ENCODE assay signal across 11 mouse cellular contexts in genomic region chr14:13000997-13001699, GRCm38 (mm10).
A peak's percentile ranks its signal among the peaks of the same experiment; 100 is the strongest.
DNase-seq lines count a peak whose midpoint lies in the region.
"Had no signal": no experiment of that assay in that cellular context is flagged by ENCODE, and none has a peak within 500 bp of the region (broad histone marks: within the 10 kb centered on the region; RNA-seq: fewer than 3 reads in every experiment).

No protein-coding gene starts in this region.

- DNase-seq in 3134 (ENCODE audit: extremely low read depth, insufficient read length, low spot score) = peak; percentile 60
- DNase-seq in NIH3T3 (ENCODE audit: low read depth) = peak; percentile 62
- peak; percentile 26 to 29 for DNase-seq in frontal cortex, postnatal 14 days (ENCODE audit: low spot score in 2 of 2)
- peak; percentile 84 to 85 for DNase-seq in left cerebral cortex, postnatal 36 days (ENCODE audit: low spot score in 2 of 2)
- DNase-seq in cerebellum, adult 18-20 months = no peak
- DNase-seq in urinary bladder, adult 2 months (ENCODE audit: low spot score) = no peak
- DNase-seq in spleen, adult 12 weeks (ENCODE audit: low spot score) = no peak
- DNase-seq in B cell, adult 2 months = no peak
- DNase-seq: gastrocnemius, postnatal 36 days; heart, postnatal 10 days; kidney, adult 2 months had no signal

- intact Hi-C loops in left cerebral cortex, postnatal 36 days (cut with DNase I) = no loop called here

Comparison
In these comparisons a context has a peak if more than half of its experiments do, and no peak if none do; other contexts are left out.
1. DNase-seq: peak in 3134 (single experiment), NIH3T3 (single experiment), frontal cortex, postnatal 14 days (2 of 2) and left cerebral cortex, postnatal 36 days (2 of 2); none in cerebellum, adult 18-20 months (0 of 2), urinary bladder, adult 2 months (single experiment), spleen, adult 12 weeks (single experiment) and B cell, adult 2 months (0 of 2).